Mouse (Mus musculus): ENCODE results near the gene Tcf3.

Tcf3 gene

DNA sequence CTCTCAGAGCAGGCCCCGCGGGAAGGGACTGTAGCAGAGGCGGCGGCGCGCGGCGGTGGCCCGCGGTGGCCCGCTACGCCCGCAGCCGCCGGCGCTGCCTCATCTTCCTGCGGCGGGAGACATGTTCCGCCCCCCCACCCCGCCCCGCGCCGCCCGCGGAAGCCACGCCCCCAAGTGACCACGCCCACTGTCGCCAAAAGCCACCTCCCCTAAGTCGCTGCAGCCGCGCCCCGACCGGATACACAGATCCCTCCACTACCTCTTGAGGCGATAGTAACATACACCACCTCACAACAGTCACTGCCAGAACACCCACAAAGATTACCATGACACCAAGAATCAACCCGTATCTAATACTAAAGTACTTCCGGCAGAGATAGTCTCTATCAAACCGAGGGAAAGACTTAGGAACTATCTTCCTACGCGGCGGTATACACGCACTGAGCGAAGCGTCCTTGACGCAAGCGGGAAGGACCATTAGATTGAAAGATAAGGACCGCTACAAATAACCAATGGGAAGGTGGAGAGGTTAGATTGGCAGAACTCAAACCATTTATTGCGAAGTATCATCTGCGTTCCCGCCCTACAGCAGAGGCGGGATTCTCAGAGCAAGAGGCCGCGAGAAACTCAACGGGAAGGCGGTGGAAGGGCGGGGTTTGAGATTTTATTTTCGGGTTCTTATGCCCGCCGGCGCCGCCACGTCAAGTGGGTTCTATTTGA, at the start of gene Tcf3:
Tcf3 (minus strand) TSS at position 135 of the 720 bp plus-strand sequence.
- DNase-seq, result peak; percentile 100

DNA sequence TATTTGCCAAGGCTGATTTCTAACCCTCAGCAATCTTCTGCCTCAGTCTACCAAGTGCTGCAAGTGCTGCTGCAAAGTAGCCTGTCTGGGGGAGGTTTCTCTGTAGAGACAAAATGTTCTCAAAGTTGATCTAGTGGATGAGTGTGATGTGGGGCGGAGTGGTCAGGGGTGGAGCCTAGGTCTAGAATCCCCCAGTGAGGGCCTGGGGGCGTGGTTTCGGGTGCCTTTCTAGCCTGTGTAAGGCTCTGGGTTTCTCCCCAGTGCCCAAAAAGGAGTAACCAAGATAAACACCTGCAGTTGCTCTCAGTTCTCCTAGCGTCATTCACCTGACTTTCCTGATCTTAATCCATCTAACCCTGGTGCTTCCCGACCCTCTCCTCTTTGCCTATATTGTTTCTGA, 47.6 kb upstream of the Tcf3 start:
- no peak for DNase-seq

DNA sequence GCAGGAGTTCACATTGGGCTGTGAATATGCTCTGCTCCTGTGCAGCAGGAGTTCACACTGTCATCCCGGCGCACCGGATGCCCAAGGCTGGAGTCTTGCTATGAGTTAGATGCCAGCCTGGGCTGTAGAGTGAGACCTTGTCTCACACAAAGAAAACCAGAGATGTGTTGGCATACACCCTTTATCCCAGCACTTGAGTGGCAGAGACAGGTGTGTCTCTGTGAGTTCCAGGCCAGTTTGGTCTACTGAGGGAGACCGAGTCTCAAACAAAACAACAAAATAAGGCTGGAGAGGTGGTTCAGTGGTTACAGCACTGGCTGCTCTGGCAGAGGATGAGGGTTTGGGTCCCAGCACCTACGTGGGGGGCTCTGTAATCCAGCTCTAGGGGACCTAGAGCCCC, 45.1 kb upstream of the Tcf3 start:
- DNase-seq, result no peak

DNA sequence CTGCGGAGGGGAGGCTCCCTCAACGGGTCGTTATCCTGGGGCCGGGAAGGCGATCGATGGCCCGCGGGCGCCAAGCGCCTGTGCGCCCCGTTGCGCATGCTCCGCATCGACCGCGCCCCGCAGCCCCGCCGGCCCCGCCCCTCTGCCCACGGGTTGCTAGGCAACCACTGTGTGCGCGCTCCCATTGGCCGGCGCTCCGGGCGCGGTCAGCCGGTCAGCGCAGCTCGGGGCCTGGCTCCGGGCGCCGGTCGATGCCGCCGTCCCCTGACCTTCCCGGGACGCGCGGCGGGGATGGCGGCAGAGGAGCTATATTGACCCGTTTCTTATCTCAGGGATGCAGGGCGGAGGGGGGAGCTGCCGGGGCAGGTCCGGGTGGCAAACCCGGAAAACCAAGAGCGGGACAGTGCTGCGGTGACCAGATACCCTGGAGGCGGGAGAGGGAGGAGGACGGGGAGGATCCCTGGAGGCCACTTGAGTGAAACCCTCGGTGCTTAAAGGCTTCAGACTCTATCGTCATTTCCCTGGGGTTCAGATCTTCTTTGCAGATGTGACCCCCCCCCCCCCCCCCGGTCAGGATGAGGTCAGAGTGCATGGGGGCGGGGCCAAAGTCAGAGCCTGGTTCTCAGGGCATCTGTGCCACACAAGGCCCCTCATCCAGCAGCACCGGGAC, 42.0 kb upstream of the Tcf3 start:
- peak; percentile 93 for DNase-seq

DNA sequence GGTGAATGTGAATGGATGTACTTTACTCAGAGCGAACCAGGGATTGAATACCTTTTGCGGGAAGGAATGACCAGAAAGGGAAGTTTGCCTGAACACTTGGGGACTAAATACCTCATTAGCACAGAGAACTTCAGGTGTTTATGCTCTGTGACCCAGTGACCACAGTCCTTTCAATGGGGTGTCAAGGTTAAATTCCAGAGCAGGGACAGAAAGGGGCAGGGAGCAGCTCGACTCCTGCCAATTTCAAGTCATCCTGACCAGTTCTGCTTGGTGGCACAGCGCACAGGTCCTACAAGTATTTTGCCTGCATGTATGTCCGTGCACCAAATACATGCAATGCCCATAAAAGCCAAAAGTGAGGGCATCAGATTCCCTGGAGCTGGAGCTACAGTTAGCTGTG, 31.6 kb upstream of the Tcf3 start:
- no peak for DNase-seq

DNA sequence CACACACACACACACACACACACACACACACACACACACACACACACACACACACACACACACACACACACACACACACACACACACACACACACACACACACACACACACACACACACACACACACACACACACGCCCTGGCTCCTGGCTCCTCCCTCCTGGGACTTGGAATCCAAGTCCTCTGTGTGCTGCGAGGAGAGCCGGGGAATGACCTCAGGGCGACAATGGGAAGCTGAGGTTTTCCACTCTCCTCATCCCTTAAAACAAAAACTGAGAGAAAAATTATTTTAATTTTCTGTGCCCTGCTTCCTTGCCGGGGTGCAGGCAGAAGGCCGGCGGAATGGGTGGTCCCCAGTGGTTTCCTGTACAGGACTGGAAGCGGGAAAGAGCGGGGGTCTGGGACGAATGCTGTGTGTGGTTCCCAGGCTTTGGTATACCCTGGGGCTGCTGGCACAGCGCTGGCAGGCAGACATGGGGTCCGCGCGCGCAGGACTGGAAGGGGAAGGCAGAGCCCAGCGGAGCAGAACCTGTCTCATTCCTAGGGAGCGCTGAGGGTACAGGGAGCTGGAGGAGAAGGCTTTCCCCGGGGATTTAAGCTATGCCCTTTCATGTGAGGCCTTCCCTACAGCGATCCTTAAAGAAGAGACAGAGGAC, 31.1 kb upstream of the Tcf3 start:
- peak; percentile 45 for DNase-seq

DNA sequence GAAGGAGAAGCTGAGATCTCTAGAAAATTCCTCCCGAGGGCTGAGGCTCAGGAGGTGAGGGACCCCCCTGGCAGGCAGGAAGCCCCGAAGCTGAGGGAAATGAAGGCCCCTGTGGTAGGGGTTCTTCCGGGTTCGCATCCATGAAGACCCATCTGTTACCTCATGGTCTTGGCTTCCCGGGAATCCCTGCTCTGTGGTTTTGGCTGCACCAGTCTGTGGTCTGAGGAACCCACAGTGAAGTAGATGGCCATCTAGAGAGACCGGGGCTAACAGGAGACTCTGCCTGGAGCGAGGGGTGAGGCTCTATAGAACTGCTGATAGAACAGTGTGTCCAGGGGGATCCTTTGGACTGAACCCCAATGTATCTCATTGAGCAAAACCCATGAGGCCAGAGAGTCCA, 27.9 kb upstream of the Tcf3 start:
- no peak for DNase-seq

DNA sequence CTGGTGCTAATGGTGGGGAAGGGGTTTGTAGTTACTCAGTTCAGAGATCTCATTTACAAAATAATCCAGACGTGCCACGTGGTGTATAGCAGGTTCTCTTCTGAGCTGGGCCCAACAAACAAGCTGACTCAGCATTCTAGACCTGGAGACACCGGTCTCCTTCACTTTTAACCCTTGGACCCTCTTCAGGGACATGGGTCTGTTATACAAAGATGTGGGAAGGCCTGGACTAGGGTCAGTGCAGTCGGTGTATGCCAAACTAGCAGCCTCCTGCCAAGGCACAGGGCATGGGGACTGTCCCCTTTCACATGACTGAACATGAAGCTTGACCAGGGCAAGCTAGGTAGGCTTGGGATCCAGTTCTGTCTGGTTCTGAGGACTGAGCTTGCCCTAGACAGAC, 26.9 kb upstream of the Tcf3 start:
- DNase-seq, result no peak

DNA sequence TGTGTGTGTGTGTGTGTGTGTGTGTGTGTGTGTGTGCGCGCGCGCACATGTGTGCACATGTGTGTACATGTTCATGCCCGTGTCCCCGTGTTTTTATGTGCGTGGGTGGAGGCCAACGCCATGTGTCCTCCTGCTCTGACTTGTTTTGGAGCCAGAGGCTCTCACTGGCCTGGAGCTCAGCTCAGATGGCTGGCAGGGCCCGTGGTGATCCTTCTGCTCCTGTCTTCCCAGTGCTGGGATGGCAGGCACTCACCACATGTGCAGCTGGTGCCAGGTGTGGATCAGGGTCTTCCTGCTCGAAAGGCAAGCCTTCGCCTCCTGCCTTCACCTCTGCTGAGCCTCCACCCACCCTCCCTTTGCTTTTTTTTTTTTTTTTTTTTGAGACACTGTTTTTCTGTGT, 26.2 kb upstream of the Tcf3 start:
- DNase-seq, result no peak

DNA sequence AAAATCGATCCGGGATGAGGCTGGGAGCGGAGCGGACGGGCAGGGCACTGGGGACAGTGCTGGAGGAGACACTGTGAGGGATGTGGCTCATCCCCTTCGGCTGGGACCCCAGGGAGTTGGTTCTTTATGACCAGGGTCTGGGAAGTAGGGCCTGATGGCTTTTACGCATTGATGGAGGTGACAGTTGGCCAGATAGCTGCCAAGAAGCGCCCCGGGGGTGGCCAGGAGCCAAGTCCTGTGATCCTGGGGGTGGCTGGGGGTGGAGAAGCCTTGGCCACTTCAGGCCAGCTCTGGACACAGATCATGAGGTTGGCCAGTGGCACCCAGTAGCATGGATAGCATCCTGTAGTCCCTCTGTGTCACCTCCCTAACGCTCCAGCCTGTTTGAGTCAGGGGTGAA, 25.8 kb upstream of the Tcf3 start:
- DNase-seq, result no peak

DNA sequence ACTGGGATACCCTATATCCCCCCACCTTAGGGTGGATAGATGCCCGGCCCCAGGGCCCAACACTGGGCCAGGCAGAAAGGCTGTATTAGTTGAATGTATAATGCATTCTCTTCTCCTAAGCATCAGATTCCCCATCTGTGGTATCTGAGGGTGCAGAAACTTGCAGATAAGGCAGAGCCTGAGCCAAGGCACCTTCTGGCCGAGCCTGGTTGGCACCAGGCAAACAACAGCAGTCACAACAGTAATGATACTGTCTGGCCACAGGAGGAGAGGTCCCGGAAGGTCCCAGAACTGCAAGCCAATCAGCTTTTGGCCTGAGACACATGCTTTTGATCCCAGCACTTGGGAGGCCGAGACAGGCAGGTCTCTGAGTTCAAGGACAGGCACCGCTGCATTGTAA, 22.2 kb upstream of the Tcf3 start:
- DNase-seq, result no peak

DNA sequence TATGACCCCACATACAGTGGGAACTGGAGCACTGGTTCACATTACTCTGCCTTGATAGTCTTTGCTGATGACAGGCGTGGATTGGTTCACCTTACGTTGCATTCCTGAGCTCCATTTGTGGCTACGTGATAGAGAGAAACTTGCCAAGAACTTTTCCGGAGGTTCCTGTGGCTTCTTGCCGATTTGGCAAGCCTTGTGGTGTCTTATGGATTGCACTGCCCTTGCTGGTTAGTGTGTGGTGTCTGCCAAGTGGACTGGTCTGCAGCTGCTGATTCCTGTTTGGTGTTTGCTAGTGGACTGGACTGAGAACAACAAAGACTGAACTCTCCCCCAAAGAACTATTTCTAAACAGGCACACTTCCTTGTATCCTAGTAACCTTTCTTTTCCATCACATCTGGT, 21.3 kb upstream of the Tcf3 start:
- DNase-seq, result no peak

DNA sequence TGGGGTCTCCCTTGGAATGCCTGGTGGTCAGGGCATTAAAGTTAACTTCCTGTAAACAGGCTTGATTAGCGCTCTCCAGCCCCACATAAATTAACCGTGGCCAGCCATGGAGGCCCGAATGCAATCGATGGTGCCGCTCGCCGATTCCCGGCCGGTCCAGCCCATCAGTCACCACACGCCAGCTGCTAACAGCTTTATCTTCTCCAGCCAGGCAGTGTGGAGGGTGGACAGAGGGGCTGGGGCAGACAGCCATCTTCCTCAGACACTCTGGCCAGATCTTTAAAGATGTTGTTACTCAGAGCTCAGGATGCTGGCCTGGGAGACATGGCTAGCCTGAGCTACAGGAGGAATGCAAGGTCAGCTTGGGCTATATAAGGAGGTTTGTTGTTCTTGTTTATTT, 20.2 kb upstream of the Tcf3 start:
- no peak for DNase-seq

DNA sequence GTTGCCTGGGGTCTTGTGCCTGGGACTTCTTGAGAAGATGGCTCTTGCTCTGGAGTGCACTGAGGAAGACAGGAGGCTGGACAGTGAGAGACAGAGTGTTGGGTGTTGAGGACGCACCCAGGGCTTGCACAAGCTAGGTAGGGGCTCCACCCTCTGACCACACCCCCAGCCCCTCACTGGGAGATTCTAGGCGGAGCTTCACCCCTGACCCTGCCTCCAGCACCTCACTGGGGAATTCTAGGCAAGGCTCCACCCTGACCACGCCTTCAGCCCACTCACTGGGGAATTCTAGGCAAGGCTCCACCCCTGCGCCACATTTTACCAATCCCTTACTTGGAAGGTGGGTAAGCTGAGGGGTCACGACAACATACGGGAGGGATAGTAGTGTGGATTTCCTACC, 17.2 kb upstream of the Tcf3 start:
- no peak for DNase-seq

DNA sequence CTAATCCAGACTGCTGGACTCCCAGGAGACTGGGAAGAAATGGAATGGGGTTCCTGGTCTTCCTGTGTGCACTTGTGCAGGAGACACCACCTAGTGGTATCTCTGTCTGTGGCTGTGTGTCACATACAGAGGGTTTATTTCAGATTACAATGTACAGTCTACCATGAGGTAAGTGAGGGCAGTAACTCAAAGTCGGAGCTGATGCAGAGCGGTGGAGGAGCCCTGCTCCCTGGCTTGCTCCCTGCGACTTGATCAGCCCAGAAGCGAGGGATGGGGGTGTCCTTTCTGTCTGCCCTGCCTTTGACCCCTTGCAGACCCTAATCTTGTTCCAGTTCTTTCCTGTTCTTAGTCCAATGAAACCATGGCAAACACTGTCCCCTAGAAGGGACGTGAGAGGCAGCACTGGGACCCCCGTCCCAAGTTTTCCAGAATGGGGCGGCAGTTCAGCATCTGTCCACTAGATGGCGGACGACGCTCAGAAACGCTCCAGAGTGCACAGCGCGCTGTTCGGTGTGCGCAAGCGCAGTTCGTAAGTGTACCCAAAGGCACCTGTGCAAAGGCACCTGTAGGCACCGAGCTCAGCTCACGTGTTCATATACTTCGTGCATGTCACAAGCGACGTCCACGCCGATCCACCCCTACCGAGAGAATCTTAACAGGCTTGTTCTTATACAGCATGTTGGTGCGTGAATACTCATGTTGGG, 12.6 kb upstream of the Tcf3 start:
- peak; percentile 85 for DNase-seq

DNA sequence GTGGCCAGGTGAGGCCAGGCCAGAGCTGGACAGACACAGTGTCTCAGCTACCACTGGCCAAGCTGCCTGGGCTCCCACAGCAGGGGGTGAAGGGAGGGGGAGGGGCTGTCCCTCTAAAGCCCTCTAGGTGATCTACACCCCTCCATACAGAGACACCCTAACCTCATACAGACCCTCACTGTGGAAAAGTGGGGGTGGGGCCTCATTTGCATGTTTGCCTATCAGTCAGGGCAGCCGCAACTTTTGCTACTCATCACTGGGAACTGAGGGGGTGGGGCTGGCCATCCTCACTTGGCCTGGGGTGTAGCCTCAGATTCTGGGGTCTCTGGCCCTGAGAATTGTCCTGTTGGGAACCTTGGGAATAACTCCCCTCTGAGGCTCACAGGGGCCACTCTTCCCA, 11.6 kb upstream of the Tcf3 start:
- DNase-seq, result no peak

DNA sequence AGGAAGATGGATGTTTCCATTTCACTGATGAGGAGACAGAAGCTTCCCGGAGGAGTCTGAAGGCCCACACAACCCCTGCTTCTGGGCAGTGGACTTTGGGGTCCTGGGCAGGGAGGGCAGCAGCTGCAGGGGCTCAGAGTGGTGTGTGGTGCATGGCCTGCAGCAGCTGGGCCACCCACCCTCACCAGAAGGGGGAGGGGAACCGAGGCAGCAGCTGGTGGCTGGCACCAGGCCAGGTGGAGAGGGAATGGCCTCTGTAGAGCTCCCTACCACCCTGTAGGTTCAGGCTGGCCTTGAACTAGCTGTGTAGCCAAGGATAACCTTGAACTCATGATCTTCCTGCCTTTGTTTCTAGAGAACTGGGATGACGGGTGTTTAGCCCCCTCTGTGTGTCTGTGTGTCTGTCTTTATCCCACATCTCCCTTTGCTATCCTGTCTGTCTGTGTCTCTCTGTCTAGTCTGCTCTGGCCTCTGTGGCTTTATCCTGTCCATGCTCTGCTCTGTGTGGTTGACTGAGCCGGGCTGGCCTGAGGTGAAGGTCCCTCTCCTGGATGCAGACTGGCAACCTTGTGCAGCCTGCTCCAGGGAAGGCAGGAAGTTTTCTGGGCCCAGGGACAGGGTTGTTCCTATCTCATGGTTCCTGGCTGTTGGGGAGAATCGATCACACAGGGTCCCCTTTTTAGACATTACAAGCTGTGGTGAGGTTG, 11.0 kb upstream of the Tcf3 start:
- DNase-seq, result peak; percentile 72

DNA sequence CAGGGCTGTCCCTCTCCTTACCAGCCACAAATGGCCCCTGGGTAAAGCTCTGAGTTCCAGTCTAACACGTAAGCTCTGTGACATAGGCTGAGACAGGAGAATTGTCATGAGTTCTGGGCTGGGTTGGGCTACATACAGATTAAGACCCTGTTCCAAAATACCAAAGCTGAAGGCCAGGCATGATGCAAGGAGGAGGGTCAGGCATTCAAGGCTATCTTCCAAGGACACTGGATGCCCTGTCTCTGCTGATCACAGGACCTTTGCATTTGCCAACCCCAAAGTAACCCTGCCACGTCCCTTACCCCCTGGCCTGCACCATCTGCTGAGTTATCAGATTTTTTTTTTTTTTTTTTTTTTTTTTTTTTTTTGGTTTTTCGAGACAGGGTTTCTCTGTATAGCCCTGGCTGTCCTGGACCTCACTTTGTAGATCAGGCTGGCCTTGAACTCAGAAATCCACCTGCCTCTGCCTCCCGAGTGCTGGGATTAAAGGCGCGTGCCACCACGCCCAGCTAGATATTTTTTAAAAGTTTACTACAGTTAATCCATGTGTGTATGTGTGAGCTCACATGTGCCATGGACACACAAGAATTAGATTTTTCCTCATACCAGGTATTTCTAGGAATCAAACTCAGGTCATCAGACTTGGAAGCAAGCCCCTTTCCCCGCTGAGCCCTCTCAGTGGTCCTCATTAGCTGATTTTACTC, 10.3 kb upstream of the Tcf3 start:
- no peak for DNase-seq

DNA sequence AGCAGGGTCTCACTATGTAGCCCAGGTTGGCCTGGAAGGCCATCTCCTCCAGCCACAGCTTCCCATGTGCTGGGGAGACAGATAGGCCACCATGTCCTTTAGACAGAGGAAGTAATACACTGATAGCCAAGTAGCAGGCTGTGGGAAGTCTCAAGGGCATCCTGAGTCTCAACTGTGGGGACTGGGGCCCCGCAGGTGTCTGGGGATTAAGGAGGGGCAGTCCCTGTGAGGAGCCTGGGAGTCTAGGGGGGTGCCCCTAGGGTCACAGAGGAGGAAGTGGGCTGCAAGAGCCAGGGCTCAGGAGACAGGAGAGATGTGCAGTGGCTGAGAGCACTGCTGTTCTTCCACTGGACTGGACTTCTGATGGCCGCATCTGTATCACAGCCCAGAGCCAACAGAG, 9.5 kb upstream of the Tcf3 start:
- DNase-seq, result no peak

DNA sequence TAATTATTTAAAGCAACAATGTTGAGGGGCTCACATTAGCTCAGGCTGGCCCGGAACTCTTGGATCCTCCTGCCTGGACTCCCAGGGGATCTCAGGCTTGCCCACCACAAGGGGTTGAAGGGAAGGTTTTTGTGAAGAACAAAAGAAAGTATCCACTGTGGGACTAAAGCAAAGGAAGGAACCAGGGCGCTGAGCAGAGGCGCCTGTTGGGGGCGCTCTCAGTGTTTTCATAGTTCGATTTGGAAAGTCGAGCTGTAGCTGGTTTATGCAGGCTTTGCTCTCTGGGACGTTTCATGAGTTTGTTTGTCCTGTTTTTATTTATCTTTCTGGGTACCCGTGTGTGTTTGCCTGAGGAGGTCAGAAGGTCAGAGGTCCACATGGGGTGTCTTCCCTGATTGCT, 8.2 kb upstream of the Tcf3 start:
- no peak for DNase-seq

DNA sequence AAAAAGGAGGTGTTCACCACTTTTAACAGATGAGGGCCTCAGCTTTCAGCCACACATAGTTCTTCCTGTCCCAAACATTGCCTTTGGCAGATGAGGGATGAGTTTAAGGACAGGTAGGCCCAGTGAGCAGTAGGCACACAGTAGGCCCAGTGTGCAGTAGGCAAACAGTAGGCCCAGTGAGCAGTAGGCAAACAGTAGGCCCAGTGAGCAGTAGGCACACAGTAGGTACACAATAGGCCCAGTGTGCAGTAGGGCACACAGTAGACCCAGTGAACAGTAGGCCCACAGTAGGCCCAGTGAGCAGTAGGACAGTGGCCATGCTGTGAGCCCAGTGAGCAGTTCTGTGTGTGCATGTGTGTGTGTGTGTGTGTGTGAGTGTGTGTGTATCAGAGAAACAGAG, 6.6 kb upstream of the Tcf3 start:
- DNase-seq, result no peak

DNA sequence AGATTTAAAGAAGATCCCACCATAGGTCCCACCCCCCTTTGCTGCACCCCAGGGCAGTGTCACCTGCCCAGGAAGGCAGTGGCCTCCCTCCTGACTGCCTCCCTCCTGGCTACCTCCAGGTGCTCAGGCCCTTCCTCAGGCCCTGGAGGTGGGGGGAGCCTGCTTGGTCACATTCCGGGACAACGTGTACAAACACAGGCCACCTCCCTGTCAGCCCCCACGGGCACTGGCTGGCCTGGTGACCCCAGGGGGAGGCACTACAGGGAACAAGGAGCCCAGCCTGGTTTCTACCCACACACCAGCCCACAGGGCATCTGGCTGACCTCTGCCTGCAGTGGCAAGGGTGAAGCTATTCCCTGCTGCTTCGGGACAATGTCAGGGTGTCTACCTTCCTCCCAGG, 4.5 kb upstream of the Tcf3 start:
- no peak for DNase-seq

DNA sequence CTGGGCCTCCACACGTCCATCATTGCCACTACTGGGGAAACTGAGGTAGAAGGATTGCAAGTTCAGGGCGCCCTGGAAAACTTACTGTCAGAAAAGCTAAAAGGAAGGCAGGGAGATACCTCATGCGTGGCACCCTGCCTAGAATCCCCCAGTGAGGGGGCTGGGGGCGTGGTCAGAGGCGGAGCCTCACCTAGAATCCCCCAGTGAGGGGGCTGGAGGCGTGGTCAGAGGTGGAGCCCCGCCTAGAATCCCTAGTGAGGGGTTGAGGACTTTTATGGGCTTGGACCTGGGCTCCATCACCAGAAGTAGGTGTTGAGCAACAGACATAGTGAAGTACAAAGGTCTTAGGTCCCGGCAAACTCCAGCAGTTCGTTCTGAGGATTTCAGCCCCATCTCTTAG, 2.8 kb upstream of the Tcf3 start:
- DNase-seq, result peak; percentile 66
